Mouse (Mus musculus) liver, postnatal 0 days (tissue): ENCODE results near the gene Hba-x.

Source experiments
- CTCF ChIP-seq: sonication (generic); IDR thresholded peaks from 2 replicates; pipeline ENCODE4 v1.5.1; 2016; ENCODE audit warnings: antibody characterized with exemption, low read depth
- EP300 ChIP-seq: IDR thresholded peaks from 2 replicates; pipeline ENCODE4 v1.6.1; 2016; ENCODE audit warnings: antibody characterized with exemption, low read depth, mild to moderate bottlenecking

GRCm38 (mm10) chr11:32233895-32234294, 42.3 kb upstream of the Hba-x start:
- TF ChIP-seq CTCF (no peak), EP300 (no peak)
